Mouse (Mus musculus): Measurements from ENCODE around the gene Nol9. TPM values are rescaled to one million over a fixed set of nuclear protein-coding genes. Genes with fewer than 3 reads are reported as not detected.
A peak's percentile ranks its signal among the peaks of the same experiment; 100 is the strongest.

Nol9 gene
- 16.2 and 16.8 TPM in 2 replicates for polyA plus RNA-seq (2014; fragmentation: Nextera tagmentation; extraction: Ambion mirVana)

GRCm38 (mm10) chr4:152038985-152039830 lies at the start of gene Nol9:
TSS of gene Nol9 (plus strand) at chr4:152039321.
- under 1% methylated on average over 79 of the region's 86 CpGs for WGBS
- Histone ChIP-seq H3K9ac (ENCODE audit: low read length) (peak within 1 kb of the TSS; percentile 90), H3K9me3 (ENCODE audit: control insufficient read depth, low read length) (no peaks in the 10 kb centered on the region), H3K27ac (replicated peaks in 1 of 2; ENCODE audit: control insufficient read depth in 1 of 2, insufficient read depth in 1 of 2, low read depth in 2 of 2, low read length in 2 of 2) (0 out of 4 replicates have a peak within 1 kb of the TSS, but pooled peaks of 1 of the 2 experiments have one; percentile 19), H3K27me3 (ENCODE audit: control insufficient read depth, insufficient read depth, low read length) (no peaks in the 10 kb centered on the region), H3K4me2 (ENCODE audit: low read length) (peak within 1 kb of the TSS; percentile 97), H3K4me1 (ENCODE audit: control insufficient read depth in 2 of 2, insufficient read depth in 2 of 2, low read length in 2 of 2) (peaks cover 6 to 8% of the 10 kb centered on the region in 2 experiments), H3K36me3 (ENCODE audit: control insufficient read depth, insufficient read depth, low read length) (peaks cover 34% of the 10 kb centered on the region), H3K4me3 (ENCODE audit: control insufficient read depth in 1 of 2, insufficient read depth in 1 of 2, low read depth in 1 of 2, low read length in 2 of 2) (peak within 1 kb of the TSS; percentile 85 to 92)
- ATAC-seq (ENCODE audit: insufficient number of reproducible peaks, insufficient read depth, low FRiP score, low read depth): peak; percentile 68

GRCm38 (mm10) chr4:151992091-151992490 lies 47.0 kb upstream of the Nol9 start:
- Histone ChIP-seq H3K9me3 (ENCODE audit: control insufficient read depth, low read length) (no peaks in the 10 kb centered on the region), H3K9ac (ENCODE audit: low read length) (no peak overlapping the region), H3K27ac (replicated peaks in 1 of 2; ENCODE audit: control insufficient read depth in 1 of 2, insufficient read depth in 1 of 2, low read depth in 2 of 2, low read length in 2 of 2) (no peak overlapping the region), H3K4me3 (ENCODE audit: control insufficient read depth in 1 of 2, insufficient read depth in 1 of 2, low read depth in 1 of 2, low read length in 2 of 2) (no peak overlapping the region), H3K4me2 (ENCODE audit: low read length) (no peak overlapping the region), H3K27me3 (ENCODE audit: control insufficient read depth, insufficient read depth, low read length) (no peaks in the 10 kb centered on the region), H3K36me3 (ENCODE audit: control insufficient read depth, insufficient read depth, low read length) (peaks cover 37% of the 10 kb centered on the region), H3K4me1 (ENCODE audit: control insufficient read depth in 2 of 2, insufficient read depth in 2 of 2, low read length in 2 of 2) (peaks cover 7 to 27% of the 10 kb centered on the region in 2 experiments; a peak in 3 of 4 replicates)
- WGBS: 86% methylated on average over 9 of the region's 9 CpGs
- ATAC-seq (ENCODE audit: insufficient number of reproducible peaks, insufficient read depth, low FRiP score, low read depth): no peak

- H3K4me1 ChIP-seq (ENCODE audit: control insufficient read depth in 2 of 2, insufficient read depth in 2 of 2, low read length in 2 of 2): peaks cover 5 to 25% of the 10 kb centered on the region in 2 experiments; a peak in 3 of 4 replicates
- H3K27ac ChIP-seq (replicated peaks in 1 of 2; ENCODE audit: control insufficient read depth in 1 of 2, insufficient read depth in 1 of 2, low read depth in 2 of 2, low read length in 2 of 2): no peak overlapping the region
- H3K27me3 ChIP-seq (ENCODE audit: control insufficient read depth, insufficient read depth, low read length): no peaks in the 10 kb centered on the region
- H3K9me3 ChIP-seq (ENCODE audit: control insufficient read depth, low read length): no peaks in the 10 kb centered on the region
- no peak overlapping the region for H3K4me3 ChIP-seq (ENCODE audit: control insufficient read depth in 1 of 2, insufficient read depth in 1 of 2, low read depth in 1 of 2, low read length in 2 of 2)
- H3K36me3 ChIP-seq (ENCODE audit: control insufficient read depth, insufficient read depth, low read length): peaks cover 37% of the 10 kb centered on the region
- WGBS: 56% methylated on average over 6 of the region's 6 CpGs
- H3K9ac ChIP-seq (ENCODE audit: low read length): no peak overlapping the region
- ATAC-seq (ENCODE audit: insufficient number of reproducible peaks, insufficient read depth, low FRiP score, low read depth): no peak
- H3K4me2 ChIP-seq (ENCODE audit: low read length): no peak overlapping the region
These were observed 46.1 kb upstream of the Nol9 start for GRCm38 (mm10) chr4:151993035-151993434.

GRCm38 (mm10) chr4:151994228-151995171 lies 44.6 kb upstream of the Nol9 start:
- no peak for ATAC-seq (ENCODE audit: insufficient number of reproducible peaks, insufficient read depth, low FRiP score, low read depth)
- Histone ChIP-seq H3K36me3 (ENCODE audit: control insufficient read depth, insufficient read depth, low read length) (peaks cover 37% of the 10 kb centered on the region), H3K27me3 (ENCODE audit: control insufficient read depth, insufficient read depth, low read length) (no peaks in the 10 kb centered on the region), H3K4me3 (ENCODE audit: control insufficient read depth in 1 of 2, insufficient read depth in 1 of 2, low read depth in 1 of 2, low read length in 2 of 2) (peak overlapping the region; percentile 81 to 100), H3K9me3 (ENCODE audit: control insufficient read depth, low read length) (no peaks in the 10 kb centered on the region), H3K27ac (replicated peaks in 1 of 2; ENCODE audit: control insufficient read depth in 1 of 2, insufficient read depth in 1 of 2, low read depth in 2 of 2, low read length in 2 of 2) (peak overlapping the region in 1 of 2 experiments; percentile 86; a peak in 2 of 4 replicates), H3K4me1 (ENCODE audit: control insufficient read depth in 2 of 2, insufficient read depth in 2 of 2, low read length in 2 of 2) (peaks cover 4 to 22% of the 10 kb centered on the region in 2 experiments; a peak in 2 of 4 replicates), H3K4me2 (ENCODE audit: low read length) (peak overlapping the region; percentile 87), H3K9ac (ENCODE audit: low read length) (peak overlapping the region; percentile 97)
- WGBS: 2% methylated on average over 60 of the region's 61 CpGs

GRCm38 (mm10) chr4:151995371-151996172 lies 43.5 kb upstream of the Nol9 start:
- peak overlapping the region; percentile 81 to 100 for H3K4me3 ChIP-seq (ENCODE audit: control insufficient read depth in 1 of 2, insufficient read depth in 1 of 2, low read depth in 1 of 2, low read length in 2 of 2)
- WGBS: under 1% methylated on average over 80 of the region's 111 CpGs
- no peaks in the 10 kb centered on the region for H3K9me3 ChIP-seq (ENCODE audit: control insufficient read depth, low read length)
- H3K27ac ChIP-seq (replicated peaks in 1 of 2; ENCODE audit: control insufficient read depth in 1 of 2, insufficient read depth in 1 of 2, low read depth in 2 of 2, low read length in 2 of 2): peak overlapping the region; percentile 17 to 86
- peak overlapping the region; percentile 87 for H3K4me2 ChIP-seq (ENCODE audit: low read length)
- peaks cover 4 to 22% of the 10 kb centered on the region in 2 experiments; a peak in 2 of 4 replicates for H3K4me1 ChIP-seq (ENCODE audit: control insufficient read depth in 2 of 2, insufficient read depth in 2 of 2, low read length in 2 of 2)
- peak; percentile 1; the same call in 1 of the 2 replicates for ATAC-seq (ENCODE audit: insufficient number of reproducible peaks, insufficient read depth, low FRiP score, low read depth)
- no peaks in the 10 kb centered on the region for H3K27me3 ChIP-seq (ENCODE audit: control insufficient read depth, insufficient read depth, low read length)
- peak overlapping the region; percentile 97 for H3K9ac ChIP-seq (ENCODE audit: low read length)
- peaks cover 27% of the 10 kb centered on the region for H3K36me3 ChIP-seq (ENCODE audit: control insufficient read depth, insufficient read depth, low read length)

GRCm38 (mm10) chr4:151996173-151996950 lies 42.8 kb upstream of the Nol9 start, which contains the start of gene Phf13:
TSS of gene Phf13 (minus strand) at chr4:151996258.
- peaks cover 19% of the 10 kb centered on the region for H3K36me3 ChIP-seq (ENCODE audit: control insufficient read depth, insufficient read depth, low read length)
- H3K4me1 ChIP-seq (ENCODE audit: control insufficient read depth in 2 of 2, insufficient read depth in 2 of 2, low read length in 2 of 2): peaks cover 4 to 22% of the 10 kb centered on the region in 2 experiments; a peak in 2 of 4 replicates
- peak within 1 kb of the TSS; percentile 76 to 88 for H3K27ac ChIP-seq (replicated peaks in 1 of 2; ENCODE audit: control insufficient read depth in 1 of 2, insufficient read depth in 1 of 2, low read depth in 2 of 2, low read length in 2 of 2)
- H3K27me3 ChIP-seq (ENCODE audit: control insufficient read depth, insufficient read depth, low read length): no peaks in the 10 kb centered on the region
- peak within 1 kb of the TSS; percentile 87 for H3K4me2 ChIP-seq (ENCODE audit: low read length)
- ATAC-seq (ENCODE audit: insufficient number of reproducible peaks, insufficient read depth, low FRiP score, low read depth): peak; percentile 94
- H3K9ac ChIP-seq (ENCODE audit: low read length): peak within 1 kb of the TSS; percentile 97
- H3K9me3 ChIP-seq (ENCODE audit: control insufficient read depth, low read length): no peaks in the 10 kb centered on the region
- under 1% methylated on average over 93 of the region's 94 CpGs for WGBS
- peak within 1 kb of the TSS; percentile 81 to 100 for H3K4me3 ChIP-seq (ENCODE audit: control insufficient read depth in 1 of 2, insufficient read depth in 1 of 2, low read depth in 1 of 2, low read length in 2 of 2)
